Mouse (Mus musculus): Measurements from ENCODE around the gene Srgap3. TPM values are rescaled to one million over a fixed set of nuclear protein-coding genes. Genes with fewer than 3 reads are reported as not detected.
A peak's percentile ranks its signal among the peaks of the same experiment; 100 is the strongest.
"Not testable (repeated sequence)": the region's sequence is repeated elsewhere in the genome, so short reads cannot be mapped to it uniquely, and the experiment has no call there.

The Srgap3 gene
- polyA plus RNA-seq, 1 experiment from 2014 or later: 68.8 TPM

GRCm38 (mm10) chr6:112719983-112720382, 227.1 kb downstream of the Srgap3 start:
- no peak for DNase-seq
- H3K9me3 ChIP-seq (ENCODE audit: control insufficient read depth, low read length): no peaks in the 10 kb centered on the region
- ATAC-seq (ENCODE audit: low FRiP score, low TSS enrichment): no peak
- no peaks in the 10 kb centered on the region for H3K4me1 ChIP-seq (ENCODE audit: control insufficient read depth, insufficient read depth, low read length)
- no peaks in the 10 kb centered on the region for H3K27me3 ChIP-seq (ENCODE audit: control insufficient read depth, insufficient read depth, low read length)
- WGBS: 80% methylated on average over 1 of the region's 1 CpGs
- no peak overlapping the region for H3K9ac ChIP-seq (replicated peaks; ENCODE audit: low read length)
- no peak overlapping the region for H3K4me2 ChIP-seq (ENCODE audit: low read length)
- no peak overlapping the region for H3K4me3 ChIP-seq (replicated peaks; ENCODE audit: low read depth, low read length)
- H3K36me3 ChIP-seq (ENCODE audit: control insufficient read depth, insufficient read depth, low read length): peaks cover 48% of the 10 kb centered on the region
- 0 out of 2 replicates have a peak overlapping the region, but pooled peaks have one; percentile 32 for H3K27ac ChIP-seq (replicated peaks; ENCODE audit: low read depth, low read length)

- H3K4me2 ChIP-seq (ENCODE audit: low read length): no peak overlapping the region
- no peak overlapping the region for H3K9ac ChIP-seq (replicated peaks; ENCODE audit: low read length)
- H3K4me1 ChIP-seq (ENCODE audit: control insufficient read depth, insufficient read depth, low read length): no peaks in the 10 kb centered on the region
- DNase-seq (peak; percentile 71), ATAC-seq (ENCODE audit: low FRiP score, low TSS enrichment) (no peak)
- no peaks in the 10 kb centered on the region for H3K9me3 ChIP-seq (ENCODE audit: control insufficient read depth, low read length)
- H3K27me3 ChIP-seq (ENCODE audit: control insufficient read depth, insufficient read depth, low read length): no peaks in the 10 kb centered on the region
- H3K4me3 ChIP-seq (replicated peaks; ENCODE audit: low read depth, low read length): no peak overlapping the region
- H3K27ac ChIP-seq (replicated peaks; ENCODE audit: low read depth, low read length): no peak overlapping the region
- H3K36me3 ChIP-seq (ENCODE audit: control insufficient read depth, insufficient read depth, low read length): peaks cover 25% of the 10 kb centered on the region
- WGBS: 67% methylated on average over 5 of the region's 5 CpGs
Measured at GRCm38 (mm10) chr6:112717168-112717567, 229.9 kb downstream of the Srgap3 start.

- no peaks in the 10 kb centered on the region for H3K9me3 ChIP-seq (ENCODE audit: control insufficient read depth, low read length)
- H3K4me2 ChIP-seq (ENCODE audit: low read length): no peak overlapping the region
- H3K9ac ChIP-seq (replicated peaks; ENCODE audit: low read length): no peak overlapping the region
- H3K27me3 ChIP-seq (ENCODE audit: control insufficient read depth, insufficient read depth, low read length): no peaks in the 10 kb centered on the region
- 0 out of 2 replicates have a peak, but pooled peaks cover 3% of the 10 kb centered on the region for H3K36me3 ChIP-seq (ENCODE audit: control insufficient read depth, insufficient read depth, low read length)
- H3K4me3 ChIP-seq (replicated peaks; ENCODE audit: low read depth, low read length): no peak overlapping the region
- no peaks in the 10 kb centered on the region for H3K4me1 ChIP-seq (ENCODE audit: control insufficient read depth, insufficient read depth, low read length)
- ATAC-seq (ENCODE audit: low FRiP score, low TSS enrichment): no peak
- WGBS: 87% methylated on average over 3 of the region's 3 CpGs
- DNase-seq: no peak
- H3K27ac ChIP-seq (replicated peaks; ENCODE audit: low read depth, low read length): no peak overlapping the region
Measured at GRCm38 (mm10) chr6:112713951-112714350, 233.1 kb downstream of the Srgap3 start.

GRCm38 (mm10) chr6:112702296-112702695, 244.8 kb downstream of the Srgap3 start:
- DNase-seq; H3K9ac ChIP-seq (replicated peaks; ENCODE audit: low read length); H3K36me3 ChIP-seq (ENCODE audit: control insufficient read depth, insufficient read depth, low read length); H3K9me3 ChIP-seq (ENCODE audit: control insufficient read depth, low read length); H3K4me1 ChIP-seq (ENCODE audit: control insufficient read depth, insufficient read depth, low read length); ATAC-seq (ENCODE audit: low FRiP score, low TSS enrichment); H3K27ac ChIP-seq (replicated peaks; ENCODE audit: low read depth, low read length); H3K27me3 ChIP-seq (ENCODE audit: control insufficient read depth, insufficient read depth, low read length); H3K4me2 ChIP-seq (ENCODE audit: low read length); H3K4me3 ChIP-seq (replicated peaks; ENCODE audit: low read depth, low read length): not testable (repeated sequence)
- 87% methylated on average over 4 of the region's 4 CpGs for WGBS

GRCm38 (mm10) chr6:112700392-112700791, 246.7 kb downstream of the Srgap3 start:
- Histone ChIP-seq H3K9ac (replicated peaks; ENCODE audit: low read length) (no peak overlapping the region), H3K36me3 (ENCODE audit: control insufficient read depth, insufficient read depth, low read length) (no peaks in the 10 kb centered on the region), H3K4me2 (ENCODE audit: low read length) (no peak overlapping the region), H3K4me3 (replicated peaks; ENCODE audit: low read depth, low read length) (no peak overlapping the region), H3K27me3 (ENCODE audit: control insufficient read depth, insufficient read depth, low read length) (no peaks in the 10 kb centered on the region), H3K4me1 (ENCODE audit: control insufficient read depth, insufficient read depth, low read length) (0 out of 2 replicates have a peak, but pooled peaks cover 2% of the 10 kb centered on the region), H3K9me3 (ENCODE audit: control insufficient read depth, low read length) (no peaks in the 10 kb centered on the region), H3K27ac (replicated peaks; ENCODE audit: low read depth, low read length) (no peak overlapping the region)
- WGBS: 2% methylated on average over 1 of the region's 1 CpGs
- peak; percentile 83 for DNase-seq
- 0 out of 2 replicates have a peak, but pooled peaks have one; percentile 29 for ATAC-seq (ENCODE audit: low FRiP score, low TSS enrichment)

GRCm38 (mm10) chr6:112699115-112699514, 248.0 kb downstream of the Srgap3 start:
- H3K9me3 ChIP-seq (ENCODE audit: control insufficient read depth, low read length): no peaks in the 10 kb centered on the region
- H3K36me3 ChIP-seq (ENCODE audit: control insufficient read depth, insufficient read depth, low read length): no peaks in the 10 kb centered on the region
- H3K4me3 ChIP-seq (replicated peaks; ENCODE audit: low read depth, low read length): no peak overlapping the region
- DNase-seq (no peak), ATAC-seq (ENCODE audit: low FRiP score, low TSS enrichment) (no peak)
- H3K4me1 ChIP-seq (ENCODE audit: control insufficient read depth, insufficient read depth, low read length): 0 out of 2 replicates have a peak, but pooled peaks cover 2% of the 10 kb centered on the region
- 76% methylated on average over 1 of the region's 1 CpGs for WGBS
- no peak overlapping the region for H3K27ac ChIP-seq (replicated peaks; ENCODE audit: low read depth, low read length)
- no peak overlapping the region for H3K4me2 ChIP-seq (ENCODE audit: low read length)
- no peak overlapping the region for H3K9ac ChIP-seq (replicated peaks; ENCODE audit: low read length)
- H3K27me3 ChIP-seq (ENCODE audit: control insufficient read depth, insufficient read depth, low read length): no peaks in the 10 kb centered on the region

- Histone ChIP-seq H3K9ac (replicated peaks; ENCODE audit: low read length) (peak within 1 kb of the TSS; percentile 47), H3K27me3 (ENCODE audit: control insufficient read depth, insufficient read depth, low read length) (no peaks in the 10 kb centered on the region), H3K4me1 (ENCODE audit: control insufficient read depth, insufficient read depth, low read length) (0 out of 2 replicates have a peak, but pooled peaks cover 2% of the 10 kb centered on the region), H3K4me3 (replicated peaks; ENCODE audit: low read depth, low read length) (peak within 1 kb of the TSS; percentile 77), H3K36me3 (ENCODE audit: control insufficient read depth, insufficient read depth, low read length) (no peaks in the 10 kb centered on the region), H3K4me2 (ENCODE audit: low read length) (peak within 1 kb of the TSS; percentile 82), H3K27ac (replicated peaks; ENCODE audit: low read depth, low read length) (no peak within 1 kb of the TSS), H3K9me3 (ENCODE audit: control insufficient read depth, low read length) (no peaks in the 10 kb centered on the region)
- peak; percentile 89 for ATAC-seq (ENCODE audit: low FRiP score, low TSS enrichment)
- peak; percentile 96 for DNase-seq
- under 1% methylated on average over 77 of the region's 77 CpGs for WGBS
Measured at GRCm38 (mm10) chr6:112696056-112696950, 250.8 kb downstream of the Srgap3 start, which contains the start of gene Rad18. Rad18 (minus strand) TSS chr6:112696686.

GRCm38 (mm10) chr6:112694492-112694891, 252.6 kb downstream of the Srgap3 start:
- ATAC-seq (ENCODE audit: low FRiP score, low TSS enrichment): no peak
- Histone ChIP-seq H3K9me3 (ENCODE audit: control insufficient read depth, low read length) (no peaks in the 10 kb centered on the region), H3K36me3 (ENCODE audit: control insufficient read depth, insufficient read depth, low read length) (no peaks in the 10 kb centered on the region), H3K4me3 (replicated peaks; ENCODE audit: low read depth, low read length) (no peak overlapping the region), H3K27me3 (ENCODE audit: control insufficient read depth, insufficient read depth, low read length) (no peaks in the 10 kb centered on the region), H3K4me1 (ENCODE audit: control insufficient read depth, insufficient read depth, low read length) (0 out of 2 replicates have a peak, but pooled peaks cover 2% of the 10 kb centered on the region), H3K27ac (replicated peaks; ENCODE audit: low read depth, low read length) (no peak overlapping the region), H3K9ac (replicated peaks; ENCODE audit: low read length) (no peak overlapping the region), H3K4me2 (ENCODE audit: low read length) (no peak overlapping the region)
- no peak for DNase-seq
- WGBS: 92% methylated on average over 5 of the region's 5 CpGs

Measured in midbrain, embryonic 14.5 days (tissue).